Mouse (Mus musculus) urinary bladder, postnatal 10 days (tissue): ENCODE measurements at regions not wholly inside any gene's neighbourhood (a gene's known extent, or its start where the extent isn't known, plus 50 kb on each side); places are given as distances from the start of the nearest gene placed in this dataset.
A peak's percentile ranks its signal among the peaks of the same experiment; 100 is the strongest.

Experiments
- DNase-seq: peaks from one replicate; pipeline ENCODE4 v3.0.0; 2022; ENCODE audit warnings: low spot score

DNA sequence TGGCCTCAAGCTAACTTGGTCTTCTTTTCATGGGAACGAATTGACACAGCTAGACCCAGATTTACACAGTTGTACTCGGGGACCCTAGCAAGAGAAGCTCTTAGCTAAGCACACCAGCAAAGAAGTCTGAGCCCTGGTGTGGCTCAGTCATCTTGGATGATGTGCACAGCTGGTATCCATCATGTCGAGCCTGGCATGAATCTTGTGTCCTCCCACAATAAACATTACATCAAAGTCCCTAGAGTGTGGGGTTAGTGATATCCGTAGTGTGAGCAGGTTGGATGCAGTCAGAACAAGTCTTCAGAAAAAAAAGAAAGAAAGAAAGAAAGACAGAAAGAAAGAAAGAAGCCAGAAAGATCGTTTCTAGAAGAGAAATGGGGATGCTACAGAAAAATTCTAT lies 52.1 kb upstream of the Hmcn1 start:
- no peak for DNase-seq

DNA sequence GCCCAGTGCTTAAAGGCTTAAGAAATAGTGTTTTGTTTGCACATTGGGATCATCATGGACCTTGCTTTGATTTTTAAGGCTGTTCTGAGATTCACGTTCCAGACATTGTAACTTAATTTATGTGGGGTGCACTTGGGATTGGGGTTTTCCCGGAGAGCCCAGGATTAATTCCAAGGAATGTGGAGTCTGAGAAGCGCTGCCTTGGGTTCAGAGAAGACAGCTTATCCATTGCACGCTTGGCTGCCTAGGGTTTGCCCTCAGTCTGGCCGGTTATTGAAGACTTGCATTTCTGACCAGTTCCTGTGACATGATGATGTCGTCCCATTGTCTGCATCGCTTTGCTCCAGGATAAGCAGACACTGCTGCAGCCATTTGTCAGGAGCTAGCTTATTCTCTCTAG lies 53.4 kb upstream of the Hmcn1 start:
- DNase-seq: no peak

DNA sequence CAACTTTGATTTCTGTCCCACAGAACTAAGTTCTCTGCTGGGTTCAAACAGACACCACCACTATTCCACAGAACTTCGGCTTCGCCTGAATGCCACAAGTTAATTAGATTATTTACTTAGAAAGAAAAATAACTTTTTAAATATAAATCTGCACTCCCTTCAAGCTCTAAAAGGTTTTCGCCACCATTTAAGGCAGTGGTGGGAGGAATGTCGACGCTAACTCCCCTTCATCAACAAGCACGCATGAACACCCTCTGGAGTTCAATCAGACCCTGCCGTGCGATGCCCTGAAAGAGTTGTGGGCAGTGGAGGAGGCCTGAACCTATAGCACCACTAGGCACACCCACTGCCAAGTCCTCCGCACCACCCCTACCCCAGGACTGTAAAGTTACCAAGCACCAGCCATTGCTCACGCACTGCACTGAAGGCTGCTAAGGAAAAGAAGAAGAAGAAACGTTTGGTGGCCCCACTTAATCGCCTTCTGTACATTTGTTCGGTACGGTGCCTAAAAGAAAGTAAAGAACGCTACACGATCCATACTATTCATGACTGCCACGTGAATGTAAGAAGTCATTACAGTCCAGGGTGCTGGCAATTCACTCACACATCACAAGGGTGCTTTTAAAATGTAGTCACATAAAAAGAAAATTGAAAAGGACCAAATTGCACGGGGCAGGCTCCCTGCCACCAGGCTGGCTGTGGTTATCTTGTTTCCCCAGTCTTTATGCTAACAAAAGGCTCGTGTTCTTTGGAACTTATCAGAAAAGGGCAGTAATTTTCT lies 56.7 kb upstream of the Hmcn1 start:
- DNase-seq: no peak

- no peak for DNase-seq
These were observed 57.2 kb upstream of the Hmcn1 start for GRCm38 (mm10) chr1:151050507-151050816.

DNA sequence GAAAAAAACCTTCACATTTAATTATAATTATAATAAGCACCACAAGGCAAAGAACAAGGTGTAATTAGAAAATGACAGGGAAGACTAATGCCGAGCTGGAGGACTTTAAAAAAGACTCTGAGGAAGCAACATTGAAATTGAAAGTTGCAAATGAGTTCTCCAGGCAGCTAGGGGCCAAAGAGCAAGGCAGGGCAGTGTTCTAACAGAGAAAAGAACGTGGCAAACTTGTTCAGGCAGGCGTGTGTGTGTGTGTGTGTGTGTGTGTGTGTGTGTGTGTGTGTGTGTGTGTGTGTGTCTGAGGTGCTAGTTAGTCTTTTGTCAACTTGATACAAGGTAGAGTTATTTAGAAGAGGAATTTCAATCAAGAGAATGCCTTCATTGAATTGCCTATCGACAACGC lies 60.0 kb upstream of the Hmcn1 start:
- DNase-seq: no peak

GRCm38 (mm10) chr1:151055396-151055795 lies 62.2 kb upstream of the Hmcn1 start:
- no peak for DNase-seq

DNA sequence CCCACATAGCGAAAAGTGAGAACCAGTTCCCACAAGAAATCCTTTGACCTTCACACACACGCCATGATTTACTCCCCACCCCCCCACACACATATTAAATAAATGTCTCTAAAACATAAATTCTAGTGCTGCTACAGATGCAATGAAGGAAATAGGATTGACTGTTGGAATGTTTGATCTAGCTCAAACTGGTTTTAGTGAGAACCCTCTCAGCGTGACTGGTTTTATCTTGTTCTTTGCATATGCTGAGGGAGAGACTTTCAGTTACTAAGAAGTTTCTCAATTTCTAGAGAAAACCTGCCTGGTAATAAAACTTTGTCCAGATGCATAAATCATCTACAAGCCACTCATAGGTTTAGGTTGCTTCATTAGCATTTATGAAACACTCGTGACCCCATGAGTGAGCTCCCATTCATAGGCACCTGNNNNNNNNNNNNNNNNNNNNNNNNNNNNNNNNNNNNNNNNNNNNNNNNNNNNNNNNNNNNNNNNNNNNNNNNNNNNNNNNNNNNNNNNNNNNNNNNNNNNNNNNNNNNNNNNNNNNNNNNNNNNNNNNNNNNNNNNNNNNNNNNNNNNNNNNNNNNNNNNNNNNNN lies 66.4 kb upstream of the Hmcn1 start:
- DNase-seq: no peak

GRCm38 (mm10) chr1:151065090-151065567 lies 71.9 kb upstream of the Hmcn1 start:
- DNase-seq: no peak

GRCm38 (mm10) chr1:151066379-151067128 lies 73.3 kb upstream of the Hmcn1 start:
- DNase-seq: no peak

GRCm38 (mm10) chr1:151074508-151075314 lies 81.5 kb upstream of the Hmcn1 start:
- no peak for DNase-seq

GRCm38 (mm10) chr1:151075541-151075940 lies 82.3 kb upstream of the Hmcn1 start:
- no peak for DNase-seq

- peak; percentile 30 for DNase-seq
These were observed 85.8 kb upstream of the Hmcn1 start for GRCm38 (mm10) chr1:151078909-151079522.

DNA sequence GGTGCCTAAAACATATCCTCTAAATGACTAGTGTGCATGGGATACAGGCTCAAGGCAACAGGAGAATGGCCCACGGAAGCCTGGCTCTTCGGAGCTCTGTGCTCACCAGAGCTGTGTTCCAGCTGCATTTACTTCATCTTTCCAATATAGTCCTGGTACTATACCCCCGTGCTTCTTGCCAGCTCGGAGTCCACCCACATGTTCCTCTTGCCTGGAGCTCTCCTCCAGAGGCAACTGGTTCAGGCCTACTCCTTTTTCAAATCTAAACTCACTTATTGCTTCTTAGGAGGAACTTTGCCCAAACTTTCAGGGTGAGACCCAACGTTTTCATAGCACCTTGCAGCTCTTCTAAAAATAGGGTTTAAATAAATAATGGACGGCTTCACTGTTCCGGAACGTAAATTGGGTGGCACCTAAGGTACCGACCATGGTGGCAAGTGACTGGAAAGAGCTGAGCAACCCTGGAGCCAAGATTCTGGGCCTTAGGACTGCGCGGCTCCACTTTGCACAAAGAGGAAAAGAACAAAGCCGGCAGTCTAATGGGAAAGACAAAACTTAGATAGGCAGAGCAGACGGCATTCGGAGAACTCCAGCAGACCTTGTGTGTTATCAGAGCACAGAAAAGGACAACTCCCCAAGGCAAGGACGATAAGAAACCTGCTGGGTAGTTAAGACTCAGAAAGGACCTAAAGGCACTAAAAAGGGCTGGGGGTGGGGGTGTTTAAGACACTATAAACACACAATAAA lies 86.6 kb upstream of the Hmcn1 start:
- no peak for DNase-seq

- no peak for DNase-seq
These were observed 87.3 kb upstream of the Hmcn1 start for GRCm38 (mm10) chr1:151080510-151080980.

DNA sequence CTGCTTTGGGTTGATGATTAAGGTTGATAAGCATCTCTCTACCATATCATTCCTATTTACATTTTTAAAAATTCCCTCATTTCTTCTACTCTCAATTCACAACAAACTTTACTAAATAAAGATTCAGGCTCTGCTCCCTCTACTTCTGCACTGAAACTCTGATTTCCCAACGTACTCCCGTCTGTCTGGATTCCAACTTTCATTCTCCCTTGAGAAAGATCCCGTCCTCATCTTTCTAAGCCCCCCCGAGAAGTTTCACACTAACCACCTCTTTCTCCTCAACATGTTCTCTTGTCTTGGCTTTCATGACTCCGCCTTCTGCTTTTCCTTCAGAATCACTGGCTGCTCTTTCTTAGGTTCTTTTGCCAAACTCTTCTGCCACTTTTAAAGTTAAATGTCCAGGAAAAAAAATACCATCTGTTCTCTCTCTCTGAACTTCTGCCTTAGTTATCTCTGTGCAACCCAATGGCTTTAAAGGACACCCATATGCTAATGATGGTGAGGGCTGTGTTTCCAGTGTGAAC lies 89.3 kb upstream of the Hmcn1 start:
- no peak for DNase-seq

- DNase-seq: no peak
These were observed 90.6 kb upstream of the Hmcn1 start for GRCm38 (mm10) chr1:151083806-151084205.

GRCm38 (mm10) chr1:151086111-151086859 lies 93.0 kb upstream of the Hmcn1 start:
- DNase-seq: no peak

GRCm38 (mm10) chr1:151087151-151087660 lies 94.0 kb upstream of the Hmcn1 start:
- DNase-seq: no peak

- no peak for DNase-seq
These were observed 94.4 kb upstream of the Gm47985 start for GRCm38 (mm10) chr1:151087811-151088511.
